Mouse (Mus musculus) thymus, adult 2 months (tissue): ENCODE measurements at regions not wholly inside any gene's neighbourhood (a gene's known extent, or its start where the extent isn't known, plus 50 kb on each side); places are given as distances from the start of the nearest gene placed in this dataset.

Source experiments
- CTCF ChIP-seq: fragments of 200-500 bp; IDR thresholded peaks from 2 replicates; pipeline ENCODE4 v1.5.1; 2012; ENCODE audit warnings: mild to moderate bottlenecking, control low read depth, low read length, moderate library complexity, borderline replicate concordance; ENCODE audit not compliant: control insufficient read depth, poor library complexity, insufficient read depth; ENCODE audit errors: extremely low read depth
- POLR2A ChIP-seq: fragments of 200-500 bp; IDR thresholded peaks from 2 replicates; pipeline ENCODE4 v1.6.1; 2012; ENCODE audit warnings: mild to moderate bottlenecking, low read length, control low read depth, moderate library complexity; ENCODE audit not compliant: control insufficient read depth, poor library complexity, insufficient read depth; ENCODE audit errors: extremely low read depth

DNA sequence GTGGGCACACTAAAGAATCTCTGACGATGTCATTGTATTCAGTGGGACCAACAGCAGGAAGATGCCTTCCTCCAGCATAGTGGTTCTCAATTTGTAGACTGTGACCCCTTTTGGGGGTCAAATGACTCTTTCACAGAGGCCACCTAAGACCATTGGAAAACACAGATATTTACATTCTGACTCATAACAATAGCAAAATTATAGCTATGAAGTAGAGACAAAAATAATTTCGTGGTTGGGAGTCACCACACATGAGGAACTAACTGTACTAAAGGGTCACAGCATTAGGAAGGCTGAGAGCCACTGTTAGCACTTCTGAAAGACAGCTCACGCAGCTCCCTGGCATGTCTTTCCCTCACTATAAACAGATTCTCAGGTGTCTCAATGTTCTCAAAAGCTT lies 129.1 kb downstream of the Tent5c start:
- TF ChIP-seq POLR2A (no peak), CTCF (no peak)
